Mouse (Mus musculus) lung, adult 2 months (tissue): ENCODE measurements at regions not wholly inside any gene's neighbourhood (a gene's known extent, or its start where the extent isn't known, plus 50 kb on each side); places are given as distances from the start of the nearest gene placed in this dataset.

Experiments used
- CTCF ChIP-seq: fragments of 200-500 bp; IDR thresholded peaks from 2 replicates; pipeline ENCODE4 v1.5.1; 2011; ENCODE audit warnings: mild to moderate bottlenecking, low read length, control low read depth; ENCODE audit not compliant: insufficient read depth
- POLR2A ChIP-seq: fragments of 200-500 bp; IDR thresholded peaks from 2 replicates; pipeline ENCODE4 v1.6.1; 2011; ENCODE audit warnings: low read depth, mild to moderate bottlenecking, control low read depth, low read length, borderline replicate concordance; ENCODE audit errors: extremely low read depth

GRCm38 (mm10) chr1:193443964-193444676 is 74.0 kb upstream of the Camk1g start:
- no peak for TF ChIP-seq POLR2A
- TF ChIP-seq CTCF = no peak
